Mouse (Mus musculus) erythroblast, embryonic 14.5 days (primary cell): ENCODE measurements around the gene Ankrd39.

ENCODE experiments used
- GATA1 ChIP-seq: IDR thresholded peaks from 2 replicates; pipeline ENCODE4 v1.6.1; 2012; ENCODE audit warnings: low read length, inconsistent platforms, mixed read lengths
- TAL1 ChIP-seq: IDR thresholded peaks from 3 replicates; pipeline ENCODE4 v1.6.1; 2012; ENCODE audit warnings: low read length, inconsistent platforms, mixed read lengths

GRCm38 (mm10) chr1:36541844-36542243 lies 5.4 kb downstream of the Ankrd39 start:
- TF ChIP-seq GATA1 (no peak), TAL1 (no peak)
